Mouse (Mus musculus): ENCODE results near the gene Fgf22.
A peak's percentile ranks its signal among the peaks of the same experiment; 100 is the strongest.

Gene Fgf22

DNA sequence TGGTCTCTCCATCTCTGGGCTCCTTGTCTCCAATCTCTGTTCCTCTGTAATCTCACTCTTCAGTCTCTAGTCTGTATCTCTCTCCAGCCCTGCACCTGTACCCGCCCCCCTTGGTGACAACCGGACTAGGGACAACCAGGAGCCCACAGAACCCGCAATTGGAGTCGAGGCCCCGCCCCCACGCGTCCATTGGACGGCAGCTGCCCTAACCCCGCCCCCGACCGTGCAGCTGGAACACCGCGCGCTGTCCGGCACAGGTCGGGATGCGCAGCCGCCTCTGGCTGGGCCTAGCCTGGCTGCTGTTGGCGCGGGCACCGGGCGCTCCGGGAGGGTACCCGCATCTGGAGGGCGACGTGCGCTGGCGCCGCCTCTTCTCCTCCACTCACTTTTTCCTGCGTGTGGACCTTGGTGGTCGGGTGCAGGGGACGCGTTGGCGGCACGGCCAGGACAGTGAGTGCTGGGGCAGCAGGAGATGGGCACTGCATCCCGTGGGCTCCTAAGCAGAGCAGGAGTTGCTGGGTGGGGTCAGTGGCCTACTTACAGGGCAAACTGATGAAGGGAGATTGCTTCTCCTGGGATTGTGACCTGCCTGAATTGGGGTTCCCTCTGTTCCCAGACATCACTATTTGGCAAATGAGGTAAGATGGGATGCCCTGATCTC lies at the start of gene Fgf22:
Gene Fgf22 (plus strand): TSS at position 221 of the 661 bp plus-strand sequence.
- peak; percentile 69 for DNase-seq (ENCODE audit: low spot score)

GRCm38 (mm10) chr10:79705951-79706350 lies 48.9 kb upstream of the Fgf22 start:
- no peak for DNase-seq (ENCODE audit: low spot score)

- DNase-seq (ENCODE audit: low spot score) = no peak
These were observed 48.3 kb upstream of the Fgf22 start for GRCm38 (mm10) chr10:79706406-79707094.

DNA sequence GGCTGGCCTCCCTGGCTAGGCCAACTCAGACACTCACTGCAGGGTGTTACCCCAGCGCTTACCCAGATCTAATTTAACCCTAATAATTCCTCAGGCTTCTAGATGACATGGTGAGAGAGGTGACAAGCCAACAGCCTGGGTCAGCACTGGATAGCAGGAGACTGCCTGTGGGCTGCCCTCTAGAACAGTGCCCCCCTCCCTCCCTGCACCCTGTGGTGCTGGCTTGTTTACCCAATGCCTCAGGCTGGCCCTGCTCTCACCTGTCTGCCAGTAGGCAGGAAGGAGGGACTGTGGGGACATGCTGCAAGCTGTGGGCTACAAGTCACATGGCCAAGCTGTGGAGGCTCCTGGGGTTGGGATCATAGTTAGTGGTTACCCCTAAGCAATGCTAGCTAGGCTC lies 47.7 kb upstream of the Fgf22 start:
- DNase-seq (ENCODE audit: low spot score) = no peak

DNA sequence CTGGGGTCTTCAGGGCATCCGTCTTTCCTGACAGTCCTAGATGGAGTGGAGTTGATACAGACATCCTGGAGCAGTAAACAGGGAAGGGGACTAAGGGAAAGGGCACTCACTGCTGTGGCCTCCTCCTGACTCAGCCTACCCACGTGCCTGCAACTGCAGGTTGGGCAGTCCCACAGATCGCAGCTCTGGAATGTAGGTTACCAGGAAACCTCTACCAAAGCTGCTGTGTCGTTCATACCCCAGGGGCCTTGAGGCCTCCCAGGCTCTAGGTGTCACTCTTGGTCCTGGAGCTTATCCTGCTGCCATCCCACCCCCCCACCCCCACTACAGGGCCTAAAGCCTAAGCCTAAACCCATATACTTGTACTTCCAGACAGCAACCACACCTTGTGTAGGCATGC lies 47.1 kb upstream of the Fgf22 start:
- no peak for DNase-seq (ENCODE audit: low spot score)

DNA sequence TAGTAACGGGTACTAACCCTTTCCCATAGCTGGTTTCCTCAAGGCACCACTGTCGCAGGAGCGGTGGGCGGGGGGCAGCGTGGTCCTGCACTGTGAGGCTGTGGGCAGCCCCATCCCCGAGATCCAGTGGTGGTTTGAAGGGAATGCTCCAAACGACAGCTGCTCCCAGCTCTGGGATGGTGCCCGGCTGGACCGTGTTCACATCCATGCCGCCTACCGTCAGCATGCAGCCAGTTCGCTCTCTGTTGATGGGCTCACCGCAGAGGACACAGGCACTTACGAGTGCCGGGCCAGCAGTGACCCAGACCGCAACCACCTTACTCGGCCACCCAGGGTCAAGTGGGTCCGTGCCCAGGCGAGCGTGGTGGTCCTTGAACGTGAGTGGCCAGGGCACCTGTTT lies 46.2 kb upstream of the Fgf22 start:
- no peak for DNase-seq (ENCODE audit: low spot score)

- no peak for DNase-seq (ENCODE audit: low spot score)
These were observed 45.6 kb upstream of the Fgf22 start for GRCm38 (mm10) chr10:79709307-79709706.

GRCm38 (mm10) chr10:79712029-79712428 lies 42.8 kb upstream of the Fgf22 start:
- DNase-seq (ENCODE audit: low spot score) = no peak

DNA sequence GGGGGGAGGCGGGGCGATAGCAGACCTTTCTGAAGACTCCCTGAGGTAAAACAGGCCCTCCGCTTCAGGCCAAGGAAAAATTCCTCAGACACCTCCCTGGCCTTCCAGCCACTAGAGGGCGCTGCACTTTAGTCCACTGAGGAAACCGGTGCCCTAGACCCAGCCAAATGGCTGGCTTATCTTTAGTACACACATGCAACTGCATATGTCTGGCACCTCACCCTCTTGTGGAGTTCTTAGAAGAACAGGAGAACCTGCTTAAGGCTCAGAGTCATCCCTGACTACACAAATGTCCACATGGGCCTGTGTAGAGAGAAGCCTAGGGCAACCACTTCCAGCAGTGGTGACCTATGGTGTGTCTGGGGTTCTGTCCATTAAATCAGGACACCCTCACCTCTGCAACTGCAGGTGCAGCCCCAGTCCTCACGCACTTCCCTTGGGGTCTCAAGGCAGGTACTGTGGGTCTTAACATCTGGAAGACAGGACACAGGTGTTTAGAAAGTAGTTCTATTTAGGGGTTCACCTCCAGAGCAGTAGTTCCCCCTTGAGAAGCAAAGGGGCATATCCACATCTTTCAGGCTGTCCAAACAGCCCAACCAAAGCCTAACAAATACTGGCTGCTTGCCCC lies 42.3 kb upstream of the Fgf22 start:
- peak; percentile 79 for DNase-seq (ENCODE audit: low spot score)

DNA sequence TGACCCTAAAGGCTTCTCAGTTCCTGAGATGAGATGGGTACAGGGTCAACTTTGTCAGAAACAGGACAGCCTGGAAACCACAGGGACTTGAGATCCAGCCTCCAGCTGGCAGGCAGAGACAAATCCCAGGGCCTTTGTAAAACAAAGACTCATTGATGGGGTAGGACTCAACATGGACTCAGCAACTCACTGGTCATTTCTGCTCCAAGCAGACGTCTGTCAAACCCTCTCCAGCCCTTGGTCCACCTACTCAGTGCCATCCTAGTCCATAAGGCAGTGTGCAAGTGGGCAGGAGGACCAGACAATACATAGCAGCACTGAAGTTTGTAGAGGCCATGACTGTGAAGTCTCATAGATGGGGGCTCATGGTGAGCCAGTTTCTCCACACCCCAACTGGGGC lies 41.7 kb upstream of the Fgf22 start:
- DNase-seq (ENCODE audit: low spot score) = no peak

- DNase-seq (ENCODE audit: low spot score) = no peak
These were observed 39.9 kb upstream of the Fgf22 start for GRCm38 (mm10) chr10:79714996-79715395.

GRCm38 (mm10) chr10:79716254-79716987 lies 38.5 kb upstream of the Fgf22 start, which contains the start of gene Hcn2:
Hcn2 (plus strand) TSS chr10:79716634.
- DNase-seq (ENCODE audit: low spot score) = no peak

DNA sequence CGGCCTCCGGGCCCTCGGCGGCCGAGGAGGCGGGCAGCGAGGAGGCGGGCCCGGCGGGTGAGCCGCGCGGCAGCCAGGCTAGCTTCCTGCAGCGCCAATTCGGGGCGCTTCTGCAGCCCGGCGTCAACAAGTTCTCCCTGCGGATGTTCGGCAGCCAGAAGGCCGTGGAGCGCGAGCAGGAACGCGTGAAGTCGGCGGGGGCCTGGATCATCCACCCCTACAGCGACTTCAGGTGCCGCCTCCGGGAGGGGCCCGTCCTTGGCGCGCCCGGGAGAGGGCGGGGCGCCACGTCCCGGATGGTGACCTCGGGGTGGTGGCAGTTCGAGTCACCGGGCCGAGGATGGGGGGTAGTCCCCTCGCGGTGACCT lies 37.9 kb upstream of the Fgf22 start:
- DNase-seq (ENCODE audit: low spot score) = no peak

GRCm38 (mm10) chr10:79717640-79718357 lies 37.1 kb upstream of the Fgf22 start:
- DNase-seq (ENCODE audit: low spot score) = peak; percentile 67

- DNase-seq (ENCODE audit: low spot score) = no peak
These were observed 33.8 kb upstream of the Fgf22 start for GRCm38 (mm10) chr10:79721089-79721488.

GRCm38 (mm10) chr10:79723047-79723446 lies 31.8 kb upstream of the Fgf22 start:
- no peak for DNase-seq (ENCODE audit: low spot score)

DNA sequence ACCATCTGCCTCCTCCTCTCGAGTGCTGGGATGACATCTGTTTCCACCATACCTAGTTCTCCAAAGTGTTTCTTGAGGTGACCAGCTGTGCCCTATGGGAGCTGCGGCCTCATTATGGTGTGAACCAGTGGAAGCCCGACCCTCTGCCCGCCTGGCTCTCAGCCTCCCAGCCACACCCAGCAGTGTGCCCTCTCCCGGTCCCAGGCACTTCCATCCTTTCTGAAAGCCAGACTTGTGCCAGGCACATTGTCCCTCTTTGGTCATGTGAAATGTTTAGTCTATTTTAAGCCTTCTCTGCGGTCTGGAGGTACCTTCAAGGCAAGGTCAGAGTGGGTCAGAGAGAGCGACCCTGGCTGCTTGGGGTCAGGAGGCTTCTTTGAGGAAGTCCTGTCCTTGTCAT lies 31.2 kb upstream of the Fgf22 start:
- no peak for DNase-seq (ENCODE audit: low spot score)

DNA sequence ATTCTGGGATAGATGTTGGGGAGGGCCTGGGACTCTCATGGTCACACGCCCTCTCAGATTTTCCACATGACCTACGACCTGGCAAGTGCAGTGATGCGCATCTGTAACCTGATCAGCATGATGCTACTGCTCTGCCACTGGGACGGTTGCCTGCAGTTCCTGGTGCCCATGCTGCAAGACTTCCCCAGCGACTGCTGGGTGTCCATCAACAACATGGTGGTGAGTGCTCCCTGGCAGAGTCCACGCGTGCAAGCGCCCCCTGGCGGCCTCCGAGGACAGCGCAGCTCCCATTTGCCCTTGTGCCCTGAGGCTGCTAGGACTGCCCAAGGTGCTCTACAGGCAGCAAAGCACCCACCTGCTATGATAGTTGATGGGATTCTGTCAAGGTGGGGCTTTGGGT lies 28.8 kb upstream of the Fgf22 start:
- no peak for DNase-seq (ENCODE audit: low spot score)

GRCm38 (mm10) chr10:79728323-79729249 lies 26.3 kb upstream of the Fgf22 start:
- DNase-seq (ENCODE audit: low spot score) = no peak

DNA sequence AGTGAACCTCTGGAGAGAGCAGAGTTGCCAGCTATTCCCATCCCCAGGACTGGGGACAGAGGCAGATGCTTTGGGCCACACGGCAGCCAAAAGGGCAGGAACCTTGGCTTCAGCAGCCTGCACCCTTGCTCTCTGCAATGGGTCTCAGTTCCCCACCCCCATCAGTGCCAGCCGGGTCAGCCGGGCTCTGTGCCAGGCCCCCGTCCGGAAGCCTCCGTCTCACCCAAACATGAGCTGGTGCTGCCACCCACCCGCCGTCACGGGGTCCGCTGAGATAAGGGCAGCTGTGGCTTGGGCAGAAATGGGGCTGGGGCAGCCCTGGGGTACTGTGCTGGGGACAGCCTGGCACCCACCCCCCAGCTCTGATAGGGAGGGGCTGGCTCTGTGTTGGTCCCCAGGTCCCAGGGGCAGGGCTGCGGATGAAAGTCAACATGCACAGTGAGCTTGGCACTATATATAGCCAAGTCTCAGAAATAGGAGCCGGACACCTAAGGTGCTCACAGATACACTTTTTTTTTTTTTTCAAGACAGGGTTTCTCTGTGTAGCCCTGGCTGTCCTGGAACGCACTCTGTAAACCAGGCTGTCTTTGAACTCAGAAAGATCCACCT lies 25.4 kb upstream of the Fgf22 start:
- no peak for DNase-seq (ENCODE audit: low spot score)
